Mouse (Mus musculus): Measurements from ENCODE around the gene Pik3c2b. TPM values are rescaled to one million over a fixed set of nuclear protein-coding genes. Genes with fewer than 3 reads are reported as not detected.

The Pik3c2b gene
- polyA plus RNA-seq, 1 experiment from 2014 or later, result 7.1 TPM

DNA sequence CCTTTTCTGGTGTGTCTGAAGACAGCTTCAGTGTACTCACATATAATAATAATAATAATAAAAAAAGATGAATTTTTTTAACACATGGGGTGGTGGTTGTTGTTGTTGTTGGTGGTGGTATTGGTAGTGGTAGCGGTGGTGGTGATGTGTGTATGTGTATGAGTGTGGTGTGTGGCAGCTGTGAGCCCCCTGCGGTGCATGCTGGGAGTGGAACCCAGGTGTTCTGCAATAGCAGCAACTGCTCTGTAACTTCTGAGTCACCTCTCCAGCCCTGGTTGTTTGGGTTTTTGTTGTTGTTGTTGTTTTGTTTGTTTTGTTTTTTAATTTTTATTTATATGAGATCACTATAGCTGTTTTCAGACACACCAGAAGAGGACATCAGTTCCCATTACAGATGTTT, 105.1 kb downstream of the Pik3c2b start:
- Histone ChIP-seq H3K36me3 (ENCODE audit: insufficient read depth) (no peaks in the 10 kb centered on the region), H3K4me3 (ENCODE audit: low read depth, low read length) (no peak overlapping the region)

DNA sequence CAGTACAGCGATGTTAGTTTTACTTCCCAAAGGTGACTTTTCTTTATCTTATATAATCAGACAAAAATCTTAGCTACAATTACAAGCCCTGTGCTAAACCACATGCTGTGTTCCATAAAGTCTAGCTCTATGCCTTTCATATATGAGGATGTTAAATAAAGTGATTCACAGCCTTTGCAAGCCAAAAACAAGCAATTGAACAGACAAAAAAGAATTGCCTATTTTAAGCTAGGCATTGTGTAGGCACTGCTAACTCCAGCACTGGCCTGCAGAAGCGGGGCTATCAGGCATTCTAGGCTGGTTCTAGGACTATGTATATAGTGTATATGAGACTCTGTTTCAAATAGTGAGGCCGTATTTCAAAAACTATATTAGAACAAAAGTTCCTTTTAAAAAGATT, 106.7 kb downstream of the Pik3c2b start:
- H3K4me3 ChIP-seq (ENCODE audit: low read depth, low read length), result no peak overlapping the region
- no peaks in the 10 kb centered on the region; the same call in 1 of the 2 replicates for H3K9me3 ChIP-seq (ENCODE audit: low read depth, low read length)
- H3K27ac ChIP-seq (ENCODE audit: low read depth), result no peak overlapping the region
- WGBS, result 90% methylated on average over 3 of the region's 3 CpGs
- 0 out of 2 replicates have a peak, but pooled peaks cover 6% of the 10 kb centered on the region for H3K27me3 ChIP-seq (ENCODE audit: insufficient read depth, low read length)
- TF ChIP-seq CTCF (IDR thresholded peaks at IDR 0.05; ENCODE audit: low read depth), result no peak
- H3K4me1 ChIP-seq (ENCODE audit: insufficient read depth), result no peaks in the 10 kb centered on the region
- H3K9ac ChIP-seq, result no peak overlapping the region
- no peak overlapping the region for H3K4me2 ChIP-seq
- DNase-seq, result no peak
- no peaks in the 10 kb centered on the region for H3K36me3 ChIP-seq (ENCODE audit: insufficient read depth)
- ATAC-seq (ENCODE audit: insufficient read depth), result no peak

More for the DNA sequence above, 105.1 kb downstream of the Pik3c2b start:
- DNase-seq (no peak), ATAC-seq (ENCODE audit: insufficient read depth) (no peak)
- WGBS, result 96% methylated on average over 2 of the region's 2 CpGs
- no peak for TF ChIP-seq CTCF (IDR thresholded peaks at IDR 0.05; ENCODE audit: low read depth)
- no peaks in the 10 kb centered on the region for H3K4me1 ChIP-seq (ENCODE audit: insufficient read depth)
- no peak overlapping the region for H3K4me2 ChIP-seq
- no peaks in the 10 kb centered on the region for H3K27me3 ChIP-seq (ENCODE audit: insufficient read depth, low read length)
- H3K9ac ChIP-seq, result no peak overlapping the region
- H3K27ac ChIP-seq (ENCODE audit: low read depth), result no peak overlapping the region
- H3K9me3 ChIP-seq (ENCODE audit: low read depth, low read length), result no peaks in the 10 kb centered on the region; the same call in 1 of the 2 replicates

- ATAC-seq (ENCODE audit: insufficient read depth) (no peak), DNase-seq (no peak)
- Histone ChIP-seq H3K4me3 (ENCODE audit: low read depth, low read length) (no peak overlapping the region), H3K4me1 (ENCODE audit: insufficient read depth) (no peaks in the 10 kb centered on the region), H3K4me2 (no peak overlapping the region), H3K36me3 (ENCODE audit: insufficient read depth) (no peaks in the 10 kb centered on the region), H3K9ac (no peak overlapping the region), H3K9me3 (ENCODE audit: low read depth, low read length) (no peaks in the 10 kb centered on the region), H3K27me3 (ENCODE audit: insufficient read depth, low read length) (0 out of 2 replicates have a peak, but pooled peaks cover 6% of the 10 kb centered on the region), H3K27ac (ENCODE audit: low read depth) (no peak overlapping the region)
- 57% methylated on average over 6 of the region's 6 CpGs for WGBS
- TF ChIP-seq CTCF (IDR thresholded peaks at IDR 0.05; ENCODE audit: low read depth), result no peak
Measured at GRCm38 (mm10) chr1:133155270-133155669, 109.8 kb downstream of the Pik3c2b start.

Other genes starting within 250 kb of the Pik3c2b start
- gene Lrrn2, start 165.4 kb upstream of the Pik3c2b start, polyA plus RNA-seq (2014; fragmentation: Nextera tagmentation; extraction: Ambion mirVana), result 3.2 and 3.5 TPM in 2 replicates
- 43.4 and 49.5 TPM in 2 replicates for gene Mdm4, start 15.1 kb upstream of the Pik3c2b start, polyA plus RNA-seq (2014; fragmentation: Nextera tagmentation; extraction: Ambion mirVana)
- 51.4 and 54.3 TPM in 2 replicates for gene Ppp1r15b, start 85.5 kb downstream of the Pik3c2b start, polyA plus RNA-seq (2014; fragmentation: Nextera tagmentation; extraction: Ambion mirVana)
- gene Plekha6, start 118.5 kb downstream of the Pik3c2b start, polyA plus RNA-seq (2014; fragmentation: Nextera tagmentation; extraction: Ambion mirVana), result 6.7 and 10.2 TPM in 2 replicates

Data from lung, embryonic 14.5 days (tissue).